Mouse (Mus musculus): ENCODE results near the gene Mmp7. TPM values are rescaled to one million over a fixed set of nuclear protein-coding genes. Genes with fewer than 3 reads are reported as not detected.

Mmp7 gene
- not detected in 2 replicates for polyA plus RNA-seq (2015; fragmentation: Nextera tagmentation; extraction: Ambion mirVana)

- H3K4me2 ChIP-seq, result no peak within 1 kb of the TSS
- no peaks in the 10 kb centered on the region for H3K4me1 ChIP-seq
- no peak within 1 kb of the TSS for H3K9ac ChIP-seq
- H3K9me3 ChIP-seq (replicated peaks), result no peaks in the 10 kb centered on the region
- no peak for ATAC-seq (replicated peaks; ENCODE audit: low FRiP score)
- no peak within 1 kb of the TSS for H3K4me3 ChIP-seq (replicated peaks)
- H3K27me3 ChIP-seq, result no peaks in the 10 kb centered on the region
- H3K27ac ChIP-seq, result no peak within 1 kb of the TSS
- WGBS, result 43% methylated on average over 1 of the region's 1 CpGs
- no peaks in the 10 kb centered on the region for H3K36me3 ChIP-seq
Observed at GRCm38 (mm10) chr9:7691790-7692189, at the start of gene Mmp7. TSS of gene Mmp7 (plus strand) at chr9:7692090.

GRCm38 (mm10) chr9:7647901-7648300 lies 44.0 kb upstream of the Mmp7 start:
- H3K9ac ChIP-seq, result no peak overlapping the region
- no peak overlapping the region for H3K4me3 ChIP-seq (replicated peaks)
- ATAC-seq (replicated peaks; ENCODE audit: low FRiP score), result no peak
- no peak overlapping the region for H3K4me2 ChIP-seq
- H3K27me3 ChIP-seq, result no peaks in the 10 kb centered on the region
- 85% methylated on average over 3 of the region's 3 CpGs for WGBS
- no peaks in the 10 kb centered on the region for H3K4me1 ChIP-seq
- H3K36me3 ChIP-seq, result no peaks in the 10 kb centered on the region
- H3K9me3 ChIP-seq (replicated peaks), result no peaks in the 10 kb centered on the region
- H3K27ac ChIP-seq, result no peak overlapping the region

DNA sequence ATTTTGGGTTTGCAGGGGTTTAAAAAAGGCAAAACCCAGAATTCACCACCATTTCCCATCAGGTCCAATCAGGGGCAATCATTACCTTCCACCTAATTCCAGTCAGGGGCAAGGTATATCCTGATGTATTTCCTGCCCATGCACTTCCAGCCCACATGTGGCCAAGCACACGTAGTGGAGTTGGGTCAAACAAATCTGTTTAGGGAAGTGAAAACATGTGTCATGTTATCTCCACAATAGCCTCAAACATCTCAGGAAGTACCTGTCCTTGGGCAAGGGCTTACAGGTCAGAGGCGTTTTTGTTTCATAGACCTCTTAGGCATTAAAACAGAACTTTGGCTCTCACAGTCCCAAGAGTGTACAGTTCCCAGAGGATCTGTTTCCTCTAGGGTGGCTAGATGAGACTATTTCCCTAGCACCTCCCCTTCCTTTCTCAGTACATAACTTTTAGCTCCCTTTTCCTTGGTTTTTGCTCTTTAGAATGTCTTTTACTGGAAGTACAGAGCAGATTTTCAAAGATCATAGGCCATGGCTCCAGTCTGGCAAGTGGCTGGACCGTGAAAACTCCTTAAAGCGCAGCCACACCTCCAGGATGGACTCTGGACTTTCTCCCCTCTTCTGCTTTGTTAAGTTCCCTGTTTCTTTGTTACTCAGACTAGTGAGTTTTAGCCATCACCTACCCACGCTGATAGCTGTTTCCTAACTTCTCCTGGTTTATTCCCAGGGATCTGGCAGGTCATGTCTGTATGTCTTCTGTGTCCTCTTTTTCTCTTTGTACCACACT lies 41.3 kb upstream of the Mmp7 start:
- Histone ChIP-seq H3K9me3 (replicated peaks) (no peaks in the 10 kb centered on the region), H3K4me3 (replicated peaks) (no peak overlapping the region), H3K27me3 (no peaks in the 10 kb centered on the region), H3K4me2 (no peak overlapping the region), H3K36me3 (no peaks in the 10 kb centered on the region), H3K27ac (no peak overlapping the region), H3K4me1 (no peaks in the 10 kb centered on the region), H3K9ac (no peak overlapping the region)
- WGBS, result 79% methylated on average over 5 of the region's 5 CpGs
- 0 out of 2 replicates have a peak, but pooled peaks have one; percentile 36 for ATAC-seq (replicated peaks; ENCODE audit: low FRiP score)

GRCm38 (mm10) chr9:7652351-7653085 lies 39.4 kb upstream of the Mmp7 start:
- Histone ChIP-seq H3K9me3 (replicated peaks) (no peaks in the 10 kb centered on the region), H3K4me3 (replicated peaks) (no peak overlapping the region), H3K27ac (no peak overlapping the region), H3K36me3 (no peaks in the 10 kb centered on the region), H3K9ac (no peak overlapping the region), H3K4me2 (no peak overlapping the region), H3K4me1 (no peaks in the 10 kb centered on the region), H3K27me3 (no peaks in the 10 kb centered on the region)
- WGBS, result 88% methylated on average over 5 of the region's 5 CpGs
- ATAC-seq (replicated peaks; ENCODE audit: low FRiP score), result no peak

- Histone ChIP-seq H3K4me3 (replicated peaks) (no peak overlapping the region), H3K36me3 (no peaks in the 10 kb centered on the region), H3K27ac (no peak overlapping the region), H3K4me2 (no peak overlapping the region), H3K4me1 (no peaks in the 10 kb centered on the region), H3K9ac (no peak overlapping the region), H3K9me3 (replicated peaks) (no peaks in the 10 kb centered on the region), H3K27me3 (no peaks in the 10 kb centered on the region)
- ATAC-seq (replicated peaks; ENCODE audit: low FRiP score), result 0 out of 2 replicates have a peak, but pooled peaks have one; percentile 22
- WGBS, result 56% methylated on average over 4 of the region's 4 CpGs
Observed at GRCm38 (mm10) chr9:7657946-7658345, 33.9 kb upstream of the Mmp7 start.

GRCm38 (mm10) chr9:7659469-7660020 lies 32.3 kb upstream of the Mmp7 start:
- WGBS, result 82% methylated on average over 6 of the region's 6 CpGs
- H3K4me3 ChIP-seq (replicated peaks), result no peak overlapping the region
- no peaks in the 10 kb centered on the region for H3K27me3 ChIP-seq
- no peak overlapping the region for H3K4me2 ChIP-seq
- H3K36me3 ChIP-seq, result no peaks in the 10 kb centered on the region
- no peak for ATAC-seq (replicated peaks; ENCODE audit: low FRiP score)
- H3K9me3 ChIP-seq (replicated peaks), result no peaks in the 10 kb centered on the region
- H3K27ac ChIP-seq, result no peak overlapping the region
- no peaks in the 10 kb centered on the region for H3K4me1 ChIP-seq
- no peak overlapping the region for H3K9ac ChIP-seq

GRCm38 (mm10) chr9:7661371-7661770 lies 30.5 kb upstream of the Mmp7 start:
- Histone ChIP-seq H3K36me3 (no peaks in the 10 kb centered on the region), H3K4me3 (replicated peaks) (no peak overlapping the region), H3K27me3 (no peaks in the 10 kb centered on the region), H3K9me3 (replicated peaks) (no peaks in the 10 kb centered on the region), H3K4me2 (no peak overlapping the region), H3K9ac (no peak overlapping the region), H3K27ac (no peak overlapping the region), H3K4me1 (no peaks in the 10 kb centered on the region)
- 98% methylated on average over 1 of the region's 1 CpGs for WGBS
- no peak for ATAC-seq (replicated peaks; ENCODE audit: low FRiP score)

GRCm38 (mm10) chr9:7669674-7670073 lies 22.2 kb upstream of the Mmp7 start:
- no peak overlapping the region for H3K27ac ChIP-seq
- WGBS, result 80% methylated on average over 1 of the region's 1 CpGs
- no peaks in the 10 kb centered on the region for H3K27me3 ChIP-seq
- H3K36me3 ChIP-seq, result no peaks in the 10 kb centered on the region
- no peak overlapping the region for H3K9ac ChIP-seq
- H3K4me1 ChIP-seq, result no peaks in the 10 kb centered on the region
- H3K4me2 ChIP-seq, result no peak overlapping the region
- no peaks in the 10 kb centered on the region for H3K9me3 ChIP-seq (replicated peaks)
- no peak for ATAC-seq (replicated peaks; ENCODE audit: low FRiP score)
- H3K4me3 ChIP-seq (replicated peaks), result no peak overlapping the region

DNA sequence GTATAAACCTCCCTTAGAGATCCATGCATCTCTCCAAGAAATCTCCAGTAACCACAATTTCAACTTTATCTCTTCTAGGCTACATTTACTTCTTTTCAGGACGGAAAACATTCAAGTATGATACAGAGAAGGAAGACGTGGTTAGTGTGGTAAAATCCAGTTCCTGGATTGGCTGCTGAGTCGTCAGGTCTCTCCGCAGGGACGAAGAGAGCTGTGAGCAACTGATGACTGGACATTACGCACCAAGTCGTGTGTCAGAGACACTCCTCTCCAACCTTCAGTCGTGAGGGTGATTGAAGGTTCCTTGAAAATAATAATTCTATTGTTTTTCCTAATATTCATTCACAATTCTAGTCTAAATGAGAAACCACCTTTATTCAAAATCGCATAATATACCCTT lies 18.9 kb upstream of the Mmp7 start:
- 86% methylated on average over 9 of the region's 9 CpGs for WGBS
- Histone ChIP-seq H3K4me2 (no peak overlapping the region), H3K9me3 (replicated peaks) (no peaks in the 10 kb centered on the region), H3K27me3 (no peaks in the 10 kb centered on the region), H3K4me1 (no peaks in the 10 kb centered on the region), H3K36me3 (no peaks in the 10 kb centered on the region), H3K27ac (no peak overlapping the region), H3K9ac (no peak overlapping the region), H3K4me3 (replicated peaks) (no peak overlapping the region)
- ATAC-seq (replicated peaks; ENCODE audit: low FRiP score), result no peak

GRCm38 (mm10) chr9:7678154-7678837 lies 13.6 kb upstream of the Mmp7 start:
- H3K9me3 ChIP-seq (replicated peaks), result no peaks in the 10 kb centered on the region
- no peak overlapping the region for H3K9ac ChIP-seq
- no peak overlapping the region for H3K27ac ChIP-seq
- no peaks in the 10 kb centered on the region for H3K36me3 ChIP-seq
- H3K4me3 ChIP-seq (replicated peaks), result no peak overlapping the region
- no peaks in the 10 kb centered on the region for H3K27me3 ChIP-seq
- ATAC-seq (replicated peaks; ENCODE audit: low FRiP score), result no peak
- H3K4me1 ChIP-seq, result no peaks in the 10 kb centered on the region
- no peak overlapping the region for H3K4me2 ChIP-seq
- 76% methylated on average over 2 of the region's 2 CpGs for WGBS

DNA sequence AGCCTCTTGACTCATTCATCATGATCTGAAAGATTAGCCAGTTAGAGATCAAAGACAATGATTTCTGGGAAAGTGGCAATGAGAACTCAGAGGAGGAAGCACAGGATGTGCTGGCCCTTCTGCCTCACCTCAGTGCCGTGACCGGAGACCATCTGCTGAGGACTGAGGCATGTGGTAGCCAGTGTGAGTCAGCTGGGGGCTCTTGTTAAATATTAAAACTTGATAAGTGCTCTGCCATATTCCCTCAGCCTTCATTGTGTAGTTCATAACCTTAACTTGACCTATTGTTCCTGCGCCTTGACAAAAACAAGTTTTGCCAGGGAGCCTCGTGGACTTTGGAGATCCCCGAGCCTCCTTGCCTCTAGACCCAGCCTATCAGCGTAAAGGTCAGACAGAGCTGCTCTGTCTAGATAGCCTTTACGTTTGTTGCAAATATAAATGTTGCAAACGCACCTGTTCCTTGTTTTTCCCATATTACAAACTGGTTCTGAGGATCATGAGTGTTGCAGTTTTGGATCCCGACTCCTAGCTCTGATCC lies 9.7 kb upstream of the Mmp7 start:
- Histone ChIP-seq H3K4me1 (no peaks in the 10 kb centered on the region), H3K27me3 (no peaks in the 10 kb centered on the region), H3K9me3 (replicated peaks) (no peaks in the 10 kb centered on the region), H3K9ac (no peak overlapping the region), H3K27ac (no peak overlapping the region), H3K4me2 (no peak overlapping the region), H3K36me3 (no peaks in the 10 kb centered on the region), H3K4me3 (replicated peaks) (no peak overlapping the region)
- no peak for ATAC-seq (replicated peaks; ENCODE audit: low FRiP score)
- WGBS, result 83% methylated on average over 9 of the region's 9 CpGs

DNA sequence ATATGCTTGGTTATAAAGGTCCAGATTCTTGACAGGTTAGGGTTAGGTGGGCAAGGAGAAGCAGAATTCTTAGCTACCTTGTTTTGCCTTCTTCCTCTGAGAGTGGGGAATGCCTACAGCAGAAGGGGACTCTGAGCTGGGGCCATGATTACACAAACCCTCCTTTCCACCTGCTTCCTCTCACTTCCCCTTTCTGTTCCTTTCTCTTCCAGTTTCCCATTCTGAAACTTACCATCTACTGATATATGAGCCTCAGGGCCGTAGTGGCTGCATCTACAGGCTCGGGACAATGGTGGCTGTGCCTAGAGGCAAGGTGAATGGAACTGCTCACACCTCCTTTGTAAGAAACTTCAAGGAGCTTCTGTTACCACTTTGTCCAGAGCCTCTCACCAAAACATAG lies 5.9 kb upstream of the Mmp7 start:
- Histone ChIP-seq H3K4me3 (replicated peaks) (no peak overlapping the region), H3K27ac (no peak overlapping the region), H3K9me3 (replicated peaks) (no peaks in the 10 kb centered on the region), H3K4me2 (no peak overlapping the region), H3K36me3 (no peaks in the 10 kb centered on the region), H3K9ac (no peak overlapping the region), H3K4me1 (no peaks in the 10 kb centered on the region), H3K27me3 (no peaks in the 10 kb centered on the region)
- 72% methylated on average over 2 of the region's 2 CpGs for WGBS
- no peak for ATAC-seq (replicated peaks; ENCODE audit: low FRiP score)

Data from kidney, embryonic 15.5 days (tissue).